9 mouse cellular contexts compared by ENCODE assay signal in the genomic region with DNA sequence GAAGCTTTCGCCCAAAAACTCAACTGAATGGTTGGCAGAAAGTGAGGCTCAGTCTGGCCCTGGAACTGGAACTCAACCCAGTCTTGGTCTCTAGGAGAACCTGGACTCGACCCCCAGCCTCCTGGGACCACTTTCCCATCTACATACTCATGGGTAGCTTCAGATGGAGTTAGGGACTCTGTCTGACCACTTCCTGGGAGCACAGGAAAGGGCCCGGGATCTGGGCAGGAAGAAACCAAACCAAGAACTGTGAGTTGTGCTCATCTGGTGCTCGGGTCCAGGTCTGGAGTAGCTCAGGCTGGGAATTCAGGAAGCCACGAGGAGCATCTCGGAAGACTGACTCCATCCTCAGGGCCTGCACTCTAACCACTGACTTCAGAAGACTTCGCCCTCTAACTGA. TPM values are rescaled to one million over a fixed set of nuclear protein-coding genes. Genes with fewer than 3 reads are reported as not detected.
DNase-seq lines count a peak whose midpoint lies in the region; ATAC-seq and TF ChIP-seq lines count a peak whose summit lies in the region.
"Had no signal": no experiment of that assay in that cellular context is flagged by ENCODE, and none has a peak within 500 bp of the region (broad histone marks: within the 10 kb centered on the region; RNA-seq: fewer than 3 reads in every experiment).

No protein-coding gene starts in this region.

- WGBS in kidney, embryonic 14.5 days = 80% methylated on average over 7 of the region's 7 CpGs
- WGBS in embryonic facial prominence, embryonic 13.5 days = 77% methylated on average over 7 of the region's 7 CpGs
- WGBS in hindbrain, embryonic 14.5 days = 85% methylated on average over 7 of the region's 7 CpGs
- 83% methylated on average over 7 of the region's 7 CpGs for WGBS in midbrain, postnatal 0 days

- no peak for TF ChIP-seq CTCF in midbrain, postnatal 0 days (IDR thresholded peaks at IDR 0.05)

- H3K27ac ChIP-seq in kidney, embryonic 14.5 days (ENCODE audit: low read depth, low read length) = no peak overlapping the region
- H3K27ac ChIP-seq in embryonic facial prominence, embryonic 13.5 days = no peak overlapping the region
- H3K27ac ChIP-seq in hindbrain, embryonic 14.5 days = no peak overlapping the region
- H3K27ac ChIP-seq in midbrain, postnatal 0 days (ENCODE audit: low read depth, low read length) = no peak overlapping the region
- H3K27ac ChIP-seq: liver, embryonic 15.5 days had no signal

- H3K9ac ChIP-seq in kidney, embryonic 14.5 days (ENCODE audit: low read depth, low read length) = no peak overlapping the region; the same call in 1 of the 2 replicates
- H3K9ac ChIP-seq in embryonic facial prominence, embryonic 13.5 days = peak overlapping the region; percentile 98
- H3K9ac ChIP-seq in hindbrain, embryonic 14.5 days = peak overlapping the region; percentile 99
- H3K9ac ChIP-seq in midbrain, postnatal 0 days (replicated peaks; ENCODE audit: low read length, poor library complexity, severe bottlenecking) = 0 out of 2 replicates have a peak overlapping the region, but pooled peaks have one; percentile 19
- H3K9ac ChIP-seq: liver, embryonic 15.5 days had no signal

- H3K4me1 ChIP-seq in kidney, embryonic 14.5 days (ENCODE audit: control insufficient read depth, insufficient read depth, low read length) = peaks cover 49% of the 10 kb centered on the region
- H3K4me1 ChIP-seq in embryonic facial prominence, embryonic 13.5 days = peaks cover 67% of the 10 kb centered on the region
- peaks cover 59% of the 10 kb centered on the region for H3K4me1 ChIP-seq in hindbrain, embryonic 14.5 days (replicated peaks; ENCODE audit: control insufficient read depth, insufficient read depth, low read length)
- H3K4me1 ChIP-seq in midbrain, postnatal 0 days (ENCODE audit: insufficient read depth, low read length) = peaks cover 34% of the 10 kb centered on the region

- H3K4me3 ChIP-seq in kidney, embryonic 14.5 days (ENCODE audit: low read length) = peak overlapping the region; percentile 96
- peak overlapping the region; percentile 93 for H3K4me3 ChIP-seq in embryonic facial prominence, embryonic 13.5 days
- H3K4me3 ChIP-seq in hindbrain, embryonic 14.5 days (replicated peaks; ENCODE audit: low read length) = peak overlapping the region; percentile 96
- H3K4me3 ChIP-seq in midbrain, postnatal 0 days (ENCODE audit: low read depth, low read length) = peak overlapping the region; percentile 92

- H3K36me3 ChIP-seq in kidney, embryonic 14.5 days (ENCODE audit: control insufficient read depth, insufficient read depth, low read length) = peaks cover 22% of the 10 kb centered on the region; the same call in 1 of the 2 replicates
- peaks cover 18% of the 10 kb centered on the region; the same call in 1 of the 2 replicates for H3K36me3 ChIP-seq in embryonic facial prominence, embryonic 13.5 days
- H3K36me3 ChIP-seq in hindbrain, embryonic 14.5 days (replicated peaks; ENCODE audit: control insufficient read depth, insufficient read depth) = peaks cover 21% of the 10 kb centered on the region
- peaks cover 6% of the 10 kb centered on the region; the same call in 1 of the 2 replicates for H3K36me3 ChIP-seq in midbrain, postnatal 0 days (ENCODE audit: insufficient read depth, low read length)
- H3K36me3 ChIP-seq: liver, embryonic 15.5 days had no signal

- ATAC-seq in kidney, embryonic 14.5 days (ENCODE audit: low FRiP score, low TSS enrichment) = no peak
- ATAC-seq in embryonic facial prominence, embryonic 13.5 days (ENCODE audit: insufficient number of reproducible peaks, insufficient read depth, low FRiP score, low TSS enrichment, low read depth) = no peak
- ATAC-seq in hindbrain, embryonic 14.5 days (ENCODE audit: low FRiP score) = no peak
- ATAC-seq in midbrain, postnatal 0 days (ENCODE audit: low FRiP score) = no peak

- H3K9me3 ChIP-seq in kidney, embryonic 14.5 days (ENCODE audit: control insufficient read depth, low read length) = no peaks in the 10 kb centered on the region
- no peaks in the 10 kb centered on the region for H3K9me3 ChIP-seq in embryonic facial prominence, embryonic 13.5 days
- no peaks in the 10 kb centered on the region for H3K9me3 ChIP-seq in hindbrain, embryonic 14.5 days (ENCODE audit: control insufficient read depth, low read length)
- H3K9me3 ChIP-seq in midbrain, postnatal 0 days (ENCODE audit: low read length) = no peaks in the 10 kb centered on the region
- H3K9me3 ChIP-seq: liver, embryonic 15.5 days had no signal

- no peak for DNase-seq in kidney, adult 18-20 months
- no peak for DNase-seq in hindbrain, embryonic 14.5 days (ENCODE audit: low spot score)
- DNase-seq in midbrain, postnatal 0 days (ENCODE audit: low spot score) = no peak
- no peak for DNase-seq in thymus, adult 18-20 months
- no peak for DNase-seq in thymus, postnatal 4 days
- DNase-seq in thymus, postnatal 14 days = no peak

- peak overlapping the region; percentile 77 for H3K4me2 ChIP-seq in kidney, embryonic 14.5 days (replicated peaks; ENCODE audit: low read depth, low read length)
- H3K4me2 ChIP-seq in embryonic facial prominence, embryonic 13.5 days = peak overlapping the region; percentile 96
- peak overlapping the region; percentile 93 for H3K4me2 ChIP-seq in hindbrain, embryonic 14.5 days (replicated peaks)
- peak overlapping the region; percentile 99 for H3K4me2 ChIP-seq in midbrain, postnatal 0 days (ENCODE audit: low read depth, low read length, poor library complexity, severe bottlenecking)

- H3K27me3 ChIP-seq in kidney, embryonic 14.5 days (ENCODE audit: control insufficient read depth, insufficient read depth, low read length) = no peaks in the 10 kb centered on the region
- H3K27me3 ChIP-seq in embryonic facial prominence, embryonic 13.5 days = no peaks in the 10 kb centered on the region
- H3K27me3 ChIP-seq in hindbrain, embryonic 14.5 days (ENCODE audit: control insufficient read depth, insufficient read depth, low read length) = no peaks in the 10 kb centered on the region
- no peaks in the 10 kb centered on the region for H3K27me3 ChIP-seq in midbrain, postnatal 0 days (ENCODE audit: insufficient read depth, low read length)

RNA-seq across cellular contexts. Expression of gene Soga1, which starts 2.5 kb away (rescaled TPM):
- 6.3 and 6.4 TPM in 2 replicates for polyA plus RNA-seq in kidney, embryonic 14.5 days (2014; fragmentation: Nextera tagmentation; extraction: Ambion mirVana)
- polyA plus RNA-seq in embryonic facial prominence, embryonic 13.5 days (2015; fragmentation: Nextera tagmentation; extraction: Ambion mirVana) = 4.6 and 7.1 TPM in 2 replicates
- 9.5 and 9.7 TPM in 2 replicates for polyA plus RNA-seq in hindbrain, embryonic 14.5 days (2014; fragmentation: Nextera tagmentation; extraction: Ambion mirVana)
- total RNA-seq in midbrain, postnatal 0 days (2014; rRNA removed) = 122 and 132 TPM in 2 replicates
- polyA plus RNA-seq in midbrain, postnatal 0 days (2015; fragmentation: Nextera tagmentation; extraction: Ambion mirVana) = 2.8 and 3.9 TPM in 2 replicates

RNA-seq across cellular contexts. Expression of gene Tldc2, which starts 10.3 kb away (rescaled TPM):
- 0.38 TPM in 1 of 2 replicates, not detected in the other for polyA plus RNA-seq in kidney, embryonic 14.5 days (2014; fragmentation: Nextera tagmentation; extraction: Ambion mirVana)
- not detected in 2 replicates for polyA plus RNA-seq in embryonic facial prominence, embryonic 13.5 days (2015; fragmentation: Nextera tagmentation; extraction: Ambion mirVana)
- not detected in 2 replicates for polyA plus RNA-seq in hindbrain, embryonic 14.5 days (2014; fragmentation: Nextera tagmentation; extraction: Ambion mirVana)
- not detected in 2 replicates for total RNA-seq in midbrain, postnatal 0 days (2014; rRNA removed)
- not detected in 2 replicates for polyA plus RNA-seq in midbrain, postnatal 0 days (2015; fragmentation: Nextera tagmentation; extraction: Ambion mirVana)
- polyA plus RNA-seq: liver, embryonic 15.5 days had no signal

RNA-seq across cellular contexts. Expression of gene Samhd1, which starts 58.5 kb away (rescaled TPM):
- polyA plus RNA-seq in kidney, embryonic 14.5 days (2014; fragmentation: Nextera tagmentation; extraction: Ambion mirVana) = 30.5 and 32.7 TPM in 2 replicates
- 22.7 and 29.3 TPM in 2 replicates for polyA plus RNA-seq in embryonic facial prominence, embryonic 13.5 days (2015; fragmentation: Nextera tagmentation; extraction: Ambion mirVana)
- 12.2 and 12.4 TPM in 2 replicates for polyA plus RNA-seq in hindbrain, embryonic 14.5 days (2014; fragmentation: Nextera tagmentation; extraction: Ambion mirVana)
- total RNA-seq in midbrain, postnatal 0 days (2014; rRNA removed) = 13.0 and 14.1 TPM in 2 replicates
- polyA plus RNA-seq in midbrain, postnatal 0 days (2015; fragmentation: Nextera tagmentation; extraction: Ambion mirVana) = 8.7 and 9.9 TPM in 2 replicates
